Mouse (Mus musculus): Measurements from ENCODE around the gene Olfr357. TPM values are rescaled to one million over a fixed set of nuclear protein-coding genes. Genes with fewer than 3 reads are reported as not detected.

The Olfr357 gene
- polyA plus RNA-seq (2014; fragmentation: Nextera tagmentation; extraction: Ambion mirVana) = not detected in 2 replicates

GRCm38 (mm10) chr2:36993527-36993926 is at the start of gene Olfr357:
Gene Olfr357, plus strand, starts transcription at chr2:36993827.
- H3K27me3 ChIP-seq (ENCODE audit: insufficient read depth, low read length) = no peaks in the 10 kb centered on the region
- TF ChIP-seq CTCF (IDR thresholded peaks at IDR 0.05; ENCODE audit: low read depth) = no peak
- H3K27ac ChIP-seq (ENCODE audit: low read depth) = no peak within 1 kb of the TSS
- no peak within 1 kb of the TSS for H3K4me2 ChIP-seq
- no peak within 1 kb of the TSS for H3K9ac ChIP-seq
- no peak for ATAC-seq (ENCODE audit: insufficient read depth)
- H3K4me3 ChIP-seq (ENCODE audit: low read depth, low read length) = no peak within 1 kb of the TSS
- H3K9me3 ChIP-seq (ENCODE audit: low read depth, low read length) = no peaks in the 10 kb centered on the region
- no peaks in the 10 kb centered on the region for H3K36me3 ChIP-seq (ENCODE audit: insufficient read depth)
- WGBS = 33% methylated on average over 1 of the region's 1 CpGs
- no peak for DNase-seq
- no peaks in the 10 kb centered on the region for H3K4me1 ChIP-seq (ENCODE audit: insufficient read depth)

GRCm38 (mm10) chr2:36997030-36997429 is 3.4 kb downstream of the Olfr357 start:
- Histone ChIP-seq H3K9me3 (ENCODE audit: low read depth, low read length) (no peaks in the 10 kb centered on the region), H3K4me2 (no peak overlapping the region), H3K27me3 (ENCODE audit: insufficient read depth, low read length) (no peaks in the 10 kb centered on the region), H3K27ac (ENCODE audit: low read depth) (no peak overlapping the region), H3K36me3 (ENCODE audit: insufficient read depth) (no peaks in the 10 kb centered on the region), H3K9ac (no peak overlapping the region), H3K4me3 (ENCODE audit: low read depth, low read length) (no peak overlapping the region), H3K4me1 (ENCODE audit: insufficient read depth) (no peaks in the 10 kb centered on the region)
- DNase-seq (no peak), ATAC-seq (ENCODE audit: insufficient read depth) (no peak)
- 67% methylated on average over 1 of the region's 1 CpGs for WGBS
- TF ChIP-seq CTCF (IDR thresholded peaks at IDR 0.05; ENCODE audit: low read depth) = no peak

- no peak for TF ChIP-seq CTCF (IDR thresholded peaks at IDR 0.05; ENCODE audit: low read depth)
- DNase-seq (no peak), ATAC-seq (ENCODE audit: insufficient read depth) (no peak)
- Histone ChIP-seq H3K4me2 (no peak within 1 kb of the TSS), H3K4me3 (ENCODE audit: low read depth, low read length) (no peak within 1 kb of the TSS), H3K27ac (ENCODE audit: low read depth) (no peak within 1 kb of the TSS), H3K9me3 (ENCODE audit: low read depth, low read length) (no peaks in the 10 kb centered on the region), H3K9ac (no peak within 1 kb of the TSS), H3K27me3 (ENCODE audit: insufficient read depth, low read length) (no peaks in the 10 kb centered on the region), H3K36me3 (ENCODE audit: insufficient read depth) (no peaks in the 10 kb centered on the region), H3K4me1 (ENCODE audit: insufficient read depth) (no peaks in the 10 kb centered on the region)
Observed at GRCm38 (mm10) chr2:37009235-37009634, 15.6 kb downstream of the Olfr357 start, which contains the start of gene Olfr358. Gene Olfr358, minus strand, starts transcription at chr2:37009335.

Other genes with a start within 250 kb of the Olfr357 start
- gene Olfr348, start 209.6 kb upstream of the Olfr357 start, polyA plus RNA-seq (2014; fragmentation: Nextera tagmentation; extraction: Ambion mirVana) = not detected in 2 replicates
- gene Olfr50, start 203.3 kb upstream of the Olfr357 start, polyA plus RNA-seq (2014; fragmentation: Nextera tagmentation; extraction: Ambion mirVana) = not detected in 2 replicates
- gene Olfr3, start 176.8 kb upstream of the Olfr357 start, polyA plus RNA-seq (2014; fragmentation: Nextera tagmentation; extraction: Ambion mirVana) = not detected in 2 replicates
- not detected in 2 replicates for gene Olfr350, start 147.5 kb upstream of the Olfr357 start, polyA plus RNA-seq (2014; fragmentation: Nextera tagmentation; extraction: Ambion mirVana)
- not detected in 2 replicates for gene Olfr351, start 131.2 kb upstream of the Olfr357 start, polyA plus RNA-seq (2014; fragmentation: Nextera tagmentation; extraction: Ambion mirVana)
- gene Olfr352, start 125.4 kb upstream of the Olfr357 start, polyA plus RNA-seq (2014; fragmentation: Nextera tagmentation; extraction: Ambion mirVana) = not detected in 2 replicates
- not detected in 2 replicates for gene Olfr353, start 100.9 kb upstream of the Olfr357 start, polyA plus RNA-seq (2014; fragmentation: Nextera tagmentation; extraction: Ambion mirVana)
- not detected in 2 replicates for gene Olfr354, start 88.1 kb upstream of the Olfr357 start, polyA plus RNA-seq (2014; fragmentation: Nextera tagmentation; extraction: Ambion mirVana)
- gene Olfr355, start 64.9 kb upstream of the Olfr357 start, polyA plus RNA-seq (2014; fragmentation: Nextera tagmentation; extraction: Ambion mirVana) = not detected in 2 replicates
- gene Olfr356, start 56.7 kb upstream of the Olfr357 start, polyA plus RNA-seq (2014; fragmentation: Nextera tagmentation; extraction: Ambion mirVana) = not detected in 2 replicates
- gene Olfr358, start 15.5 kb downstream of the Olfr357 start, polyA plus RNA-seq (2014; fragmentation: Nextera tagmentation; extraction: Ambion mirVana) = not detected in 2 replicates
- gene Olfr360, start 71.9 kb downstream of the Olfr357 start, polyA plus RNA-seq (2014; fragmentation: Nextera tagmentation; extraction: Ambion mirVana) = not detected in 2 replicates
- gene Olfr361, start 95.5 kb downstream of the Olfr357 start, polyA plus RNA-seq (2014; fragmentation: Nextera tagmentation; extraction: Ambion mirVana) = not detected in 2 replicates
- gene Olfr362, start 124.1 kb downstream of the Olfr357 start, polyA plus RNA-seq (2014; fragmentation: Nextera tagmentation; extraction: Ambion mirVana) = not detected in 2 replicates
- not detected in 2 replicates for gene Olfr364-ps1, start 145.5 kb downstream of the Olfr357 start, polyA plus RNA-seq (2014; fragmentation: Nextera tagmentation; extraction: Ambion mirVana)
- gene Olfr365, start 194.4 kb downstream of the Olfr357 start, polyA plus RNA-seq (2014; fragmentation: Nextera tagmentation; extraction: Ambion mirVana) = not detected in 2 replicates
- gene Olfr366, start 217.7 kb downstream of the Olfr357 start, polyA plus RNA-seq (2014; fragmentation: Nextera tagmentation; extraction: Ambion mirVana) = not detected in 2 replicates